Mouse (Mus musculus): ENCODE results near the gene Olfr702.

GRCm38 (mm10) chr7:106808734-106809133, 25.0 kb downstream of the Olfr702 start, which contains the start of gene Olfr700:
- TF ChIP-seq CTCF (IDR thresholded peaks at IDR 0.05; ENCODE audit: insufficient read depth, low read depth, low read length), result no peak
- no peak for TF ChIP-seq POLR2A (IDR thresholded peaks at IDR 0.05; ENCODE audit: insufficient read depth, low read depth, low read length)

Data from olfactory bulb, adult 2 months (tissue).